Mouse (Mus musculus) stomach, postnatal 0 days (tissue): ENCODE data around the gene Trib2. TPM values are rescaled to one million over a fixed set of nuclear protein-coding genes. Genes with fewer than 3 reads are reported as not detected.

Experiments
- ATAC-seq: fragments of 200-750 bp; cut with Nextera tagmentation; 2 replicates; pipeline ENCODE4 v1.8.0; 2017; ENCODE audit not compliant: low FRiP score, low TSS enrichment
- DNase-seq: peaks from one replicate; pipeline ENCODE4 v3.0.0-alpha.2; 2016; ENCODE audit warnings: low spot score
- H3K27ac ChIP-seq: fragments of 300-500 bp; sonication (generic); replicated peaks from 2 replicates; pipeline ENCODE4 v1.5.1; 2014; ENCODE audit warnings: mild to moderate bottlenecking, control low read depth
- H3K27me3 ChIP-seq: fragments of 300-500 bp; sonication (generic); 2 replicates; pipeline ENCODE4 v1.6.1; 2014; ENCODE audit warnings: low read length; ENCODE audit not compliant: control insufficient read depth, insufficient read depth
- H3K36me3 ChIP-seq: fragments of 300-500 bp; sonication (generic); 2 replicates; pipeline ENCODE4 v1.6.1; 2014; ENCODE audit warnings: low read length, mixed read lengths; ENCODE audit not compliant: control insufficient read depth, insufficient read depth
- H3K4me1 ChIP-seq: fragments of 300-500 bp; sonication (generic); replicated peaks from 2 replicates; pipeline ENCODE4 v1.6.1; 2014; ENCODE audit warnings: antibody characterized with exemption; ENCODE audit not compliant: control insufficient read depth, insufficient read depth
- H3K4me2 ChIP-seq: fragments of 300-500 bp; sonication (generic); replicated peaks from 2 replicates; pipeline ENCODE4 v1.6.1; 2014; ENCODE audit warnings: low read depth, mild to moderate bottlenecking, control low read depth, moderate library complexity
- H3K4me3 ChIP-seq: fragments of 300-500 bp; sonication (generic); 2 replicates; pipeline ENCODE4 v1.5.1; 2014; ENCODE audit warnings: low read depth, low read length, control low read depth
- H3K9ac ChIP-seq: fragments of 300-500 bp; sonication (generic); 2 replicates; pipeline ENCODE4 v1.6.1; 2014; ENCODE audit warnings: mild to moderate bottlenecking, low read length, control low read depth, mixed read lengths
- H3K9me3 ChIP-seq: fragments of 300-500 bp; sonication (generic); 2 replicates; pipeline ENCODE4 v1.6.1; 2016; ENCODE audit warnings: low read length; ENCODE audit not compliant: control insufficient read depth
- CTCF ChIP-seq: IDR thresholded peaks from 2 replicates; pipeline ENCODE4 v1.5.1; 2016; ENCODE audit warnings: antibody characterized with exemption, low read depth, mild to moderate bottlenecking, moderate library complexity
- EP300 ChIP-seq: optimal IDR thresholded peaks from 2 replicates; pipeline ENCODE3; 2016; ENCODE audit warnings: antibody characterized with exemption
- WGBS: fragments of 180-500 bp; shearing (Covaris S2); extraction: QIAGEN DNeasy Blood & Tissue Kit; methylation state at CpG from one replicate; pipeline ENCODE4 v1.1.7; 2014; 5-methylcytosine and 5-hydroxymethylcytosine counted together
- polyA plus RNA-seq: library from polyadenylated mRNA; unstranded; fragments of >200 nt; fragmentation: Nextera tagmentation; extraction: Ambion mirVana; gene quantifications from 2 replicates; pipeline ENCODE4 v1.2.1, GENCODE M21; 2015

Trib2 gene
- polyA plus RNA-seq, 1 experiment from 2014 or later = 9.9 TPM

- Histone ChIP-seq H3K9ac (no peak overlapping the region), H3K4me1 (no peaks in the 10 kb centered on the region), H3K27ac (no peak overlapping the region), H3K27me3 (no peaks in the 10 kb centered on the region), H3K4me3 (no peak overlapping the region), H3K36me3 (no peaks in the 10 kb centered on the region), H3K4me2 (no peak overlapping the region), H3K9me3 (no peaks in the 10 kb centered on the region)
- 73% methylated on average over 7 of the region's 7 CpGs for WGBS
- TF ChIP-seq CTCF (no peak), EP300 (no peak)
- ATAC-seq (no peak), DNase-seq (no peak)
Measured at GRCm38 (mm10) chr12:15832674-15833052, 15.9 kb upstream of the Trib2 start.

- DNase-seq (no peak), ATAC-seq (no peak)
- 74% methylated on average over 3 of the region's 3 CpGs for WGBS
- H3K36me3 ChIP-seq = no peaks in the 10 kb centered on the region
- no peaks in the 10 kb centered on the region for H3K4me1 ChIP-seq
- no peaks in the 10 kb centered on the region for H3K9me3 ChIP-seq
- H3K27me3 ChIP-seq = no peaks in the 10 kb centered on the region
- no peak for TF ChIP-seq EP300
- TF ChIP-seq CTCF = no peak
- H3K9ac ChIP-seq = no peak overlapping the region
- H3K4me3 ChIP-seq = no peak overlapping the region
- no peak overlapping the region for H3K4me2 ChIP-seq
- no peak overlapping the region for H3K27ac ChIP-seq
Measured at GRCm38 (mm10) chr12:15831941-15832673, 15.4 kb upstream of the Trib2 start.

- no peak overlapping the region for H3K4me3 ChIP-seq
- no peaks in the 10 kb centered on the region for H3K4me1 ChIP-seq
- WGBS = 80% methylated on average over 3 of the region's 3 CpGs
- H3K9ac ChIP-seq = no peak overlapping the region
- H3K9me3 ChIP-seq = no peaks in the 10 kb centered on the region
- no peak for ATAC-seq
- H3K36me3 ChIP-seq = no peaks in the 10 kb centered on the region
- no peak overlapping the region for H3K4me2 ChIP-seq
- DNase-seq = no peak
- no peak for TF ChIP-seq CTCF
- no peak for TF ChIP-seq EP300
- no peak overlapping the region for H3K27ac ChIP-seq
- H3K27me3 ChIP-seq = no peaks in the 10 kb centered on the region
Measured at GRCm38 (mm10) chr12:15830750-15831149, 14.0 kb upstream of the Trib2 start.

DNA sequence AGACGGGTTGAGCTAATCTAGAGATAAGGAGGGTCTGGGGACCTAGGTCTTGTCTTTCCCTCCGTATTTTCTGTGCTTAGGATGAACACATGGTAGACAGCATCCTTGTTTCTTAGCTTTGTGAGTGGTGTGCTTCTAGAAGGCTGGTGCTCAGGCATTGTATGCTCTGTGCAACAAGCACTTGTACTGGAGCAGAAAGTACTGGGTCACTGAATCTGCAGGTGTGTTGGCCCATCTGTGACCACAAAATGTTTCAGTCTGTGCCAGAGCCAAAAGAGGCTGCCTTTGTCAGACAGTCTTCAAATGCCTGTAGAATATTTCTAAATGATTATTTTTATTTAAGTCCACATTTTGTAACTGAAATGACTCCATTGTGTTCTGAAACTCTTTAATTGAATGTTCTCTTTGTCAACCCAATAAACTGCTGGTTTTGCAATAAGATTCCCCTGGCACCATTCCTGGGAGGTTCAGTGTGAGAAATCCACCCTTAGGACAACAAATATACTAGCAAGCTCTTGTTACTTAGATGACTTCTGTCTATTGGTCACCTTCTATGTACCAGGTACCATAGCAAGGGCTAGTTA lies 12.2 kb upstream of the Trib2 start:
- ATAC-seq = no peak
- no peaks in the 10 kb centered on the region for H3K36me3 ChIP-seq
- 72% methylated on average over 2 of the region's 2 CpGs for WGBS
- no peak overlapping the region for H3K4me2 ChIP-seq
- no peaks in the 10 kb centered on the region for H3K27me3 ChIP-seq
- H3K9ac ChIP-seq = no peak overlapping the region
- no peak for DNase-seq
- no peak overlapping the region for H3K27ac ChIP-seq
- TF ChIP-seq CTCF = no peak
- TF ChIP-seq EP300 = no peak
- H3K4me3 ChIP-seq = no peak overlapping the region
- H3K4me1 ChIP-seq = no peaks in the 10 kb centered on the region
- no peaks in the 10 kb centered on the region for H3K9me3 ChIP-seq

DNA sequence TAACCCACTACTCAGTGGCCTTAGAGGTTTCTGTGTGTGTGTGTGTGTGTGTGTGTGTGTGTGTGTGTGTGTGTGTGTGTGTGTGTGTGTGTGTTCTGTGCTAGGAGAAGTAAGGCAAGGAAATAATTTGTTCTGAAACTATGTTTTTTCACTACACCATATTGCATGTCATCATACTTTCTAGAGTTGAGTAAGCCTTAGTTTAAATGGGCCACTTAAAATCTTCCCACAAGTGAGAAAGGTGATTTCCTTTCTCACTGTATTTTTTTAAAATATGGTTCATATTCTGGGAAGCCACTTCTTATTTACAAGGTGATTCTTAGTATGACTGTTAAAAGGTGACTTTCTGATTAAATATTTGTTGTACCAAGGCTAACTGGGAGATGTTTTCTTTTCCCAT lies 4.3 kb upstream of the Trib2 start:
- H3K4me1 ChIP-seq = no peaks in the 10 kb centered on the region
- TF ChIP-seq CTCF (no peak), EP300 (no peak)

DNA sequence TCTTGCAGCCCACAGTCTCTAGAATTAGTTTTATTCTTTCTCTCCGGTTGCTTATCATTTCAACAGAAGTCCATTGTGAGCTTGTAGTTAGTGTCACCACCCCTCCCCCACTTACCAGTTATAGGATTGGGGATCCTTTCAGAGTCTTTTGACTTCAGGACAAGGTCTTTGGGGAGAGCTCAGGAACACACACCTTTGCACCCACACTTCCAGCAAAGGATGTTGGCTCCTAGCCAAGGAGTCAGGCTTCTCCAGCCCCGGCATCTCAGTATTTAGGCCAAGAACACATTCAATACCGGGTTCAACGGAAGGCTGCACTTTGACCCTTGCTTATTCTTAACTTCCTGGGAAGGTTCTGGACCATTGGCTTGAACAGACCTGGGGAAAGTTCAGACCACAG lies 643 bp upstream of the Trib2 start:
- H3K36me3 ChIP-seq = no peaks in the 10 kb centered on the region
- H3K27ac ChIP-seq = peak overlapping the region; percentile 93; the same call in 1 of the 2 replicates
- H3K4me3 ChIP-seq = peak overlapping the region; percentile 76
- DNase-seq (peak; percentile 26), ATAC-seq (no peak)
- TF ChIP-seq CTCF = no peak
- TF ChIP-seq EP300 = no peak
- 21% methylated on average over 4 of the region's 4 CpGs for WGBS
- H3K4me1 ChIP-seq = no peaks in the 10 kb centered on the region
- H3K4me2 ChIP-seq = peak overlapping the region; percentile 90
- no peaks in the 10 kb centered on the region for H3K9me3 ChIP-seq
- H3K9ac ChIP-seq = peak overlapping the region; percentile 80
- H3K27me3 ChIP-seq = no peaks in the 10 kb centered on the region

More for the DNA sequence above, 4.3 kb upstream of the Trib2 start:
- no peak overlapping the region for H3K4me3 ChIP-seq
- DNase-seq = no peak
- H3K4me2 ChIP-seq = no peak overlapping the region
- no peak overlapping the region for H3K27ac ChIP-seq
- no peaks in the 10 kb centered on the region for H3K9me3 ChIP-seq
- no peak overlapping the region for H3K9ac ChIP-seq
- H3K27me3 ChIP-seq = no peaks in the 10 kb centered on the region
- H3K36me3 ChIP-seq = no peaks in the 10 kb centered on the region
- no peak for ATAC-seq
